Mouse (Mus musculus): Measurements from ENCODE around the gene Aldh4a1.

The Aldh4a1 gene

GRCm38 (mm10) chr4:139590446-139590845 lies 32.2 kb upstream of the Aldh4a1 start:
- DNase-seq = peak; percentile 95

GRCm38 (mm10) chr4:139592895-139593294 lies 29.8 kb upstream of the Aldh4a1 start:
- no peak for DNase-seq

- no peak for DNase-seq
Observed at GRCm38 (mm10) chr4:139593383-139593782, 29.3 kb upstream of the Aldh4a1 start.

DNA sequence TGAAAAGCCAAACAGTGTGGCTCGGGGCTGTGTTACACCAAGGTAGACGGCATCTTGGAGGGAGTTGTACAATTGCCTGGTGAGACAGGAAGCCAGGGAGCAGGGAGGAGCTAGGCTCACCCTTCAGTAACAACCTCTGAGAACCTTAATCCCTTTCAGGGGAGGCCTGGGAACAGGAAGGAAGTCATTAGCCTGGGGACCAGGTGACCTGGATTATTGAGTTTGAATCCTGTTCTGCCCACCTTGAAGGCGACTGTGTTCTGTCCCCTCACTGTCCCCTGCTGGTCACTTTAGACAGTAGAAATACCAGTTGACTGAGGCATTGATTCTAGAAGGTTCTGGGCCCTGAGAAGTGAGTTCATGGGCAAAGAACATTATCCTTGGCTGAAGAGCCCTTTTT lies 28.6 kb upstream of the Aldh4a1 start:
- no peak for DNase-seq

DNA sequence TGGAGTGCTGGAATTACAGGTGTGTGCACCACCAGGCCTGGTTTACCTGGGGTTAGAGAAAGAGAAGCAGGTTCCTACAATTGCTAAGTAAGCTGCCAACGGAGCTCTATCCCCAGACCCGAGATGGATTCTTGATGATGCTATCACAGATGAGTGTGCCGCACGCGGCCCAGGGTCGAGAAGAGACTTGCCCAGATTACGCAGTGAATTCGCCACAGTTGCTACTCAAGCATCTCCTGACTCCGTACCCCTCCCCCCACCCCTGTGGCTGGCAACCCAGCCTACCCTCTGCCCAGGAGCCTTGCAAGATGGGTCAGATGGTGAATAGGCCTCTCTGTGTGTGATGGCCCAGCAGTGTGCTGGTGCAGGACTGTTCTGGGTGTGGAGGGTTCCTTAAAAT lies 26.0 kb upstream of the Aldh4a1 start:
- no peak for DNase-seq

DNA sequence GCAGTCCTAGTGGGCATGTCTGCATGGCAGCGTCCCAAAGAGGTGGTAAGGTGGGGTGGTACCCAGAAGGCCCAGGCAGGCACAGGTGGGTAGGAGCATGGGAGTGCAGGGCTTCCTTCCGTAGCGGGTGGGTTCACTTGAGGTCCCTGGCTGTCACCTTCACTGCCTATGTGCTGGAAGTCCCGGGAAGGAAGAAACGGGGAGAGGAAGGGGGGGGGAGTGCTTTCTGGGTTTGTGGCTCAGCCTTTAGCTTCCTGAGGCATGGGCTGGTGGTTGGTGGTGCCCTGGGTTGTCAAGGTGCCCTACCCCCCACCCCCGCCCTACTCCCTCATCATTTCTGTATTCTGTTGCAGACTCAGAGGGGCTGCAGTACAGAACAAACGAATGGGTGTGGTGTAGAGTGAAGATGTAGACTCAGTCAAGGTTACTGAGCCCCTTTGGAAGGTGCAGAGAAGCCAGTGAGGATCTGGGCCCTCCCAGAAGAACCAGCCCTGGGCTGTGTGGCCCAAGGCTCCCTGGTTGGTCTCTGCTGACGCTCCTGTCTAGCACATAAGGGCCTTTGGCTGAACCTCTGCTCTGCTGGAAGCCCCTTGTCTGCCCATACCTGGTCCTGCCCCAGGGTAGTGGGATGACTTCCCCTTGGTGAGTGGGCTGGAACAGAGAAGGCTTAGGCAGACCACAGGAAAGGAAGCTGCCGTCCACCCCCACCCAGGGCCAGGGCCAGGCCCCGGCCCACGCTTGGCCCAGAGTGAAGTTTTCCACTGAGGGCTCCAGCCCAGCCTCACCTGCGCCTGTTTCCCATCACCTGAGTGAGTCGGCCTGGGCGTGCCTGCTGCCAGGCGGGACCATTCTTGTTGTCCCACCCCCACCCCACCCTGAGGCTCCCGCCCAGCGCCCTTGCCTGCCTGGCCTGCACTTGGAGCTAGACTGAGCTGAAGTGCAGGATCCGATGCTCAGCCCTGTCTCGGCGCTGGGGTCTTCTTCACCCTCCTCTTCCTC lies 25.1 kb upstream of the Aldh4a1 start:
- DNase-seq = no peak

- DNase-seq = no peak
Observed at GRCm38 (mm10) chr4:139598356-139598755, 24.3 kb upstream of the Aldh4a1 start.

GRCm38 (mm10) chr4:139598950-139599518 lies 23.6 kb upstream of the Aldh4a1 start:
- DNase-seq = no peak

GRCm38 (mm10) chr4:139601519-139602356 lies 20.9 kb upstream of the Aldh4a1 start:
- DNase-seq = peak; percentile 35

- DNase-seq = peak; percentile 54
Observed at GRCm38 (mm10) chr4:139602357-139603244, 20.1 kb upstream of the Aldh4a1 start, which contains the start of gene Gm21969. Gene Gm21969, plus strand, starts transcription at chr4:139603186.

DNA sequence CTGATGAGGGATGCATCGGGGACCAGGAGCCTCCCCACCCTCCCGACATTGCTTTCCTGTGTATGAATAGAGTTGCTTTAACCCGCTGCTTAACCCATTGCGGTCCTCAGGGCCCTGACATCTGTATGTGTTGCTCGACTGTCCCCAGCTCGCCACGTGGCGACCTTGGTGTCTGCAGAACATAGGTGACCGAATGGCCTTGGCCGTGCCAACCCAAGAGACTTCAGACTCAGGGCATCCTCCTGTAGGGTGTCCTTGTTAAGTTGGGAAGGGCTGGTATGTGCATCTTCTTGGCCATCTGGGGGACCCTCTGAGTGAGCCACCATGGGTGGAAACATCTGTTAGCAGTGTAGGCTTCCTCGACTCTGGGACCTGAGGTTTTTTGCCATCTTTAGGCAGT lies 17.4 kb upstream of the Aldh4a1 start:
- no peak for DNase-seq

DNA sequence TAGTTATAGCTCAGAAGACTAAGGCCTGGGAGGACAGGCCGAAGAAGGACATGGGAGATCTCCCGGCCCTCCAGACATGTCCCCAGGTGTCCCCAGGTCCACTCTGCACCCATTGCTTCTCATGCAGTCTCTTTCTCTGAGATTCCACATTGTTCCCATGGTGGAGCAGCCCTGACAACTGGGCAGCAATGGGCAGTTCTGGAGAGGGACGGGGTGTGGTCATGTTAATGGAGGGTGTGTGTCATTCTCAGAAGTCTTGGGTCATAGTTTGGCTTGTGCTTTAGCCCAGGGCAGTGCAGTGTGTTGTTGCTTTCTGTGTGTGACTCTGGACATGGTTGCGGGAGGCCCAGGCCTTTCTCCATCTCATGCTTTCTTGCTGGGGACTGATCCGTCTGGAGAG lies 15.9 kb upstream of the Aldh4a1 start:
- DNase-seq = no peak

DNA sequence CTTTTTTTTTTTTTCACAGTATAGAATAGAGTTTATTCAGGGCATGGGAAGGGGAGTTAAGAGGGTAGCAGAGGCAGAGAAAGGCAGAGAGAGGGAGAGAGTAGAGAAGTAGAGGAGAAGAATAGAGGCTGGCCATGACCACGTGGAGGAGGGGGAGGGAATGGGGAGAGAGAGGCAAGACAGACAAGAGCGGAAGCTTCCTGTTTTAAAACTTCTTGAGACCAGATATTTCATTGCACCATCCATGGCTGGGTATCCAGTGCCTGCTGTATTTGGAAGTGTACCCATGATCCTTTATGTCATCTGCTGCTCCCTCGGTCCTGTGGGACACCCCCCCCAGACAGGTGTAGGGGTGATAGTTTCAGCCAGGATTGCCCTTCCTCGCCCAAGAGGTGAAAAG lies 13.7 kb upstream of the Aldh4a1 start:
- no peak for DNase-seq

DNA sequence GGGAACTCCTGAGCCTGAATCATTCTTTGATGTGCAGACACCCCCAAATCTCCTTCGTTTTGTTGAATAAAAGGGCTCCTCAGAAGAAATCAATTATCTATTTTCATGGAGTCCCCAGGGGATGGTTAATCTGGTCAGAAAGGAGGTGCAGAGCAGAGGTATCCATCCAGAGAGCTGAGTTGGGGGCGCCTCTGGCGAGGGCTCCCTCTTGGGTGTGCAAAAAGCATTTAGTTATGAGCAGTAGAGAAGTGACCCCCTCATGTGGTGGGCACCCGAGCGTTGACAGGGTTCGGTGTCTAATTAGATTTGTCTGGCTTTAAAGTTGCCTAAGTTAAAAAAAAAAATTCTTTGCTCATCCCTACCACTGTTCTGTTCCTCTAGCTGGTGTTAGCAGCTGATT lies 11.7 kb upstream of the Aldh4a1 start:
- DNase-seq = peak; percentile 36

GRCm38 (mm10) chr4:139611542-139611953 lies 11.1 kb upstream of the Aldh4a1 start:
- peak; percentile 71 for DNase-seq

GRCm38 (mm10) chr4:139614524-139615260 lies 8.0 kb upstream of the Aldh4a1 start:
- DNase-seq = no peak

DNA sequence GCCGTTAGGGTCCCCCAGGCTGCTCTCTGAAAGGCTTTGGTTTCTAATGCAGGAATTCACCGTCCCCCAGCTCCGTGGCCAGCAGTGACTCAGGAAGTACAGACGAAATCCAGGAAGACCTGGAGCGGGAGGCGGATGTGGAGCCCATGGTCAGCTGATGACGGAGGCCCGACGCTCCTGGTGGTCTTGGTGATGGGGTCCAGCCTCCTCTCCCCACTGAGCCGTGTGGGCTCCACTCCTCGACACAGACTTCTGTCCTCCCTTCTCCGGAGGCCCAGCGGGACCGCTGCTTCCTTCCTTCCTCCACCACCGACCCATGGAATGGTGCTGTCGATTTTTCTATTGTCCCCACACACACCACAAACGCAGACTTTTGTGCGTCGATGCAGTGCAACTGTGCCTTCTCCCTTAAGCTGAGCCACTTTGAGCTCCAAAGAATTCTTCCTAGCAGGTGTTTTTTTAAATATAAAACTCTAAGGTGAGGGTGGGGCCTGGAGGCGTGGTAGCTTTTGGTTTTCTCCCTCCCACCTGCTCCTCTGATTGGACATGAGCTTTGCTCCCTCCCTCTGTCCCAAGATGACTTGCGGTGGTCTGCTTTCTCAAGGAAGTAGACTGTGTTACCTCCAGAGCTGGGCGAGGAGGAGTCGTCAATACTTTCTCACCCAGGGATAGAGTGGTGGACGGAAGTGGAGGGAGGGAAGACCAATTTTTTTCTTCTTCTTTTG lies 6.2 kb upstream of the Aldh4a1 start:
- no peak for DNase-seq

GRCm38 (mm10) chr4:139617001-139617364 lies 5.7 kb upstream of the Aldh4a1 start:
- DNase-seq = no peak

DNA sequence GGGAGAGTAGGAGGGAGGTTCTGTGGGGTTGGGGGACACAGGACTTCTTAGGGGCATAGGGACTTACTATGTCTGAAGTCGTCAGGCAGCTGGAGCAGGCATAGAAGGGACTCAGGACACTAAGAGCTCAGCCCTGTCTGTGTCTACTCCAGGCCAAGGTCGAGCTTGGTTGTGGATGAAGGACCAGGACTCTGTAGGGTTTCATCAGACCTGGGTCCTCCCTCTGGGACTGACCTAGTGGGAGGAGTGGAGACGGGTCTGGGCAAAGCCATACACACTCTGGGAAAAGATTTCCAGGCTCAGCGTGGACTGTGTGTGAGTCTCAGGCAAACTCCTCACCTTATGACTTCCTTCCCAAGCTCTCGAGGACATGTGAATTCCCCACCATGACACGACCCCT lies 2.9 kb upstream of the Aldh4a1 start:
- no peak for DNase-seq

DNA sequence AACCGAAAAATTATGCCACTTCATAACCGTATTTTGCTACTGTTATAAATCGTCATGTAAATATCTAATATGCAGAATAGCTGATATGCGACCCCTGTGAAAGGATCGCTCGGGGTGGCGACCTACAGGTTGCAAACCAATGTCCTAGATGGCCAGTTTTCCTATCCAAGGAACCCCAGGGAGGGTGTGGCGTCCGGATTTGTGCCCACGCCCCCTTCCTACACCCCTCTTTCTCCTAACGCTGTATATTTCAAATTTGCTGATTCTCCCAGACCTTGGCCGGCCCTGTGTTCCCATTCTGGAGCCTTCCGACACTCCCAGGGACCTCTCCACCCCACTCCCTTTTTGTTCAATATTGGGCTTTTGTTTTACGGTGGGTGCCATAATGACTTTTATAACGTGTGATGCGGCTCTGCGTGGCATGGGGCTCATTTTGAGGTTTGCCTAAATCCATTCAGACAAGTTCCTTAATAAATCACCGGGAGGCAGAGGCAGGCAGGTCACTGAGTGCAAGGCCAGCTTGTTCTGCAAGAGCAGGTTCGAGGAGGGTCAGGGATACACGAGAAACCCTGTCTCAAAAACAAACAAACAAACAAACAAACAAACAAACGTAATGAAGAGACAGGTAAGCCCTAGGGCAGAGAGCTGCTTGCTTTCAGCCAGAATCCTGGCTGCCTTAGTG lies 909 bp downstream of the Aldh4a1 start:
- no peak for DNase-seq

Measured in cerebellum, adult 11-12 months (tissue).